Mouse (Mus musculus) G1E (cell line): ENCODE measurements around the gene Armc6.

Experiments used
- CTCF ChIP-seq: IDR thresholded peaks from 2 replicates; pipeline ENCODE4 v1.5.1; 2012; ENCODE audit warnings: low read depth, low read length, inconsistent platforms, mixed read lengths
- GATA1 ChIP-seq: IDR thresholded peaks from 2 replicates; pipeline ENCODE4 v1.6.1; 2012; ENCODE audit warnings: borderline replicate concordance, low read length, inconsistent platforms, mixed read lengths
- POLR2AphosphoS5 ChIP-seq: IDR thresholded peaks from 2 replicates; pipeline ENCODE4 v1.6.1; 2012; ENCODE audit warnings: low read depth, low read length, inconsistent platforms; ENCODE audit not compliant: insufficient replicate concordance

DNA sequence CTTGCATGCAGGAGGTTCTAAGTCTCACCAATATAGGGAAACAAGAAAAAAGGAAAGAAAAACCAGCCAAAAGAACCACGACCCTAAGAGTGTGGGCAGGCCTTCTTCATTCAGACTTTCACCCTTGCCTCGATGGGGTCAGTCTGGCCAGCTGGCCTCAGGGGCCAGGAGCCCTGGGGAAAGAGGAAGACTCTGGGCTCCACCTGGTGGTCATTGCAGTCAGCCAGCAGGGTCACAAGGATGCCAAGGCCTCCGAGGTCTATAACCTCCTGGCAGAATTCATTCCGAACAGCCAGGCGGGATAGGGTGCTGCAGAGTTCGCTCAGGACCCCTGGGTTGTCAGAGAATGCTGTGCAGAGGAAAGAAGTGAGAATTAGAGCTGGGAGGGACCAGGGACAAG is 10.9 kb downstream of the Armc6 start:
- TF ChIP-seq CTCF: no peak
- no peak for TF ChIP-seq POLR2AphosphoS5
- no peak for TF ChIP-seq GATA1
